Mouse (Mus musculus): ENCODE data around the gene Cnot6l. TPM values are rescaled to one million over a fixed set of nuclear protein-coding genes. Genes with fewer than 3 reads are reported as not detected.
A peak's percentile ranks its signal among the peaks of the same experiment; 100 is the strongest.

Gene Cnot6l
- total and polyA plus RNA-seq, 3 experiments, result 19.6 to 33.4 (median 28.0) TPM

DNA sequence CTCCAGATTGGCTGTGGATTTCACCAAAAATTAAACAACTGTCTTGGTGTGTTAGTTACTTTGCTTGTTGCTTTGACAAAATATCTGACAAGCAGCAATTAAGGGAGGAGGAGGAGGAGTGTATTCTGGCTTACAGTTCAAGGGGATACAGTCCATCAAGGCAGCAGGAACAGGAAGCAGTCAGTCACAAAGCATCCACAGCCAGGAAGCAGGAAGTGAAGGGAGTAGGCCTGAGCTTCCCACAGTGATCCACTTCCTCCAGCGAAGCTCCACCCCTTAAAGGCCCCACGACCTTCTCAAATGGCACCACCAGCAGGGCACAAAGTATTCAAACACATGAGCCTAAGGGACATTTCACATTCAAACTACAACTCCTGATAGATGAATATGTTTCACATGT lies 2.8 kb upstream of the Cnot6l start:
- no peak for DNase-seq (ENCODE audit: extremely low read depth)
- Histone ChIP-seq H3K27me3 (replicated peaks) (no peaks in the 10 kb centered on the region), H3K9me3 (replicated peaks; ENCODE audit: low read length) (peaks cover 6% of the 10 kb centered on the region), H3K4me1 (ENCODE audit: control insufficient read depth in 1 of 2, insufficient read depth in 2 of 2) (peaks cover 8 to 37% of the 10 kb centered on the region in 2 experiments), H3K4me3 (replicated peaks in 1 of 3; ENCODE audit: low read depth in 2 of 3, low read length in 2 of 3, poor library complexity in 1 of 3) (no peak overlapping the region), H3K79me2 (replicated peaks; ENCODE audit: control insufficient read depth, extremely low read depth, insufficient read depth, poor library complexity, severe bottlenecking) (peaks cover 2% of the 10 kb centered on the region), H3K4me2 (ENCODE audit: insufficient read depth, low read depth, poor library complexity, severe bottlenecking) (no peak overlapping the region), H3K36me3 (replicated peaks in 1 of 2; ENCODE audit: control insufficient read depth in 1 of 2, insufficient read depth in 1 of 2, low read length in 1 of 2) (no peaks in the 10 kb centered on the region), H3K9ac (ENCODE audit: insufficient read depth, low read depth) (no peak overlapping the region), H3K27ac (ENCODE audit: insufficient read depth, low read depth) (no peak overlapping the region)
- dilution Hi-C loops (cut with MboI; ENCODE audit: extremely low pct_ligation_motif_present, extremely low pct_unique_long_range_greater_than_20kb, low sequenced_read_pairs) (no loop called here), in situ Hi-C loops (cut with MboI; ENCODE audit: low pct_ligation_motif_present, low pct_unique_long_range_greater_than_20kb, low sequenced_read_pairs) (no loop called here)
- peak; percentile 52; the same call in 1 of the 2 replicates for TF ChIP-seq ELF1 (IDR thresholded peaks at IDR 0.05; ENCODE audit: low read depth, low read length)
- TF ChIP-seq JUND (conservative IDR thresholded peaks at IDR 0.05; ENCODE audit: low read depth, low read length), result no peak

DNA sequence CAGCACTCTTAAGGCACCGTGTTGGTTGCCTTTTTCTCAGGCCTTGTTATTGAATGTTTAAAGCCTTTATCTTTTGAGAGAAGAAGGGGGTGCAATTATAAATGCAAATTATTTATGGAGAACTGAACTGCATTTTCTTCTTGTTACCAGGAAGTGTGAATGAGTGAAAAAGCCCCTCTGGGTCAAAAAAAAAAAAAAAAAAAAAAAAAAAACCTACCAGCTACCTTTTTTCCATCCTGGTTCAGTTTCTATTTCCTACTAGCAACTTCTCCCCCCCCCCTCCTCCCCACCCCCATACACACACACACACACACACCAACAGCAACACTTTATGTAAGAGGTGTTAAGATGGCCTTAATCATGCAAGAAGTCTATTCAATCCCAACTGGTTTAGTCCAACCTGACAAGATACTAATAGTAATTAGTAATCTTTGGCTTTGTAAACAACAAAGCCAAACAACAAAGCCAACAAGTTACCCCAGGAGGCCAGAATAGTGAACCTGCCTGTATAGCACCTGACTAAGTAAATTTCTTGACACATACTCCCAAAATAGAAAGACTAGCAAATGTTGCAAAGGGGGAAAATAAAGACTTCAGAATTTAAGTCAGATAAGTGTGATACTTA lies 463 bp downstream of the Cnot6l start:
- in situ Hi-C loops (cut with MboI; ENCODE audit: low pct_ligation_motif_present, low pct_unique_long_range_greater_than_20kb, low sequenced_read_pairs), result no loop called here

More for the DNA sequence above, 463 bp downstream of the Cnot6l start:
- dilution Hi-C loops (cut with MboI; ENCODE audit: extremely low pct_ligation_motif_present, extremely low pct_unique_long_range_greater_than_20kb, low sequenced_read_pairs), result no loop called here
- Histone ChIP-seq H3K4me2 (ENCODE audit: insufficient read depth, low read depth, poor library complexity, severe bottlenecking) (peak overlapping the region; percentile 87), H3K9me3 (replicated peaks; ENCODE audit: low read length) (peaks cover 6% of the 10 kb centered on the region), H3K27ac (ENCODE audit: insufficient read depth, low read depth) (peak overlapping the region; percentile 99), H3K36me3 (replicated peaks in 1 of 2; ENCODE audit: control insufficient read depth in 1 of 2, insufficient read depth in 1 of 2, low read length in 1 of 2) (peaks cover 0 to 2% of the 10 kb centered on the region in 2 experiments), H3K4me3 (replicated peaks in 1 of 3; ENCODE audit: low read depth in 2 of 3, low read length in 2 of 3, poor library complexity in 1 of 3) (peak overlapping the region; percentile 74 to 96 (median 87)), H3K79me2 (replicated peaks; ENCODE audit: control insufficient read depth, extremely low read depth, insufficient read depth, poor library complexity, severe bottlenecking) (peaks cover 30% of the 10 kb centered on the region), H3K4me1 (ENCODE audit: control insufficient read depth in 1 of 2, insufficient read depth in 2 of 2) (peaks cover 0 to 22% of the 10 kb centered on the region in 2 experiments; a peak in 2 of 4 replicates), H3K27me3 (replicated peaks) (no peaks in the 10 kb centered on the region), H3K9ac (ENCODE audit: insufficient read depth, low read depth) (peak overlapping the region; percentile 88)
- DNase-seq (ENCODE audit: extremely low read depth), result peak; percentile 49
- TF ChIP-seq SIN3A (IDR thresholded peaks at IDR 0.05; ENCODE audit: low read length), result 0 out of 2 replicates have a peak, but pooled peaks have one; percentile 18
- no peak for TF ChIP-seq E2F4 (IDR thresholded peaks at IDR 0.05; ENCODE audit: insufficient replicate concordance, low read depth, low read length)
- TF ChIP-seq ZMIZ1 (IDR thresholded peaks at IDR 0.05; ENCODE audit: low read depth, low read length), result no peak
- 0 out of 2 replicates have a peak, but pooled peaks have one; percentile 46 for TF ChIP-seq JUND (conservative IDR thresholded peaks at IDR 0.05; ENCODE audit: low read depth, low read length)
- TF ChIP-seq RCOR1 (conservative IDR thresholded peaks at IDR 0.05; ENCODE audit: low read depth, low read length), result 0 out of 2 replicates have a peak, but pooled peaks have one; percentile 34
- peak; percentile 53; the same call in 1 of the 2 replicates for TF ChIP-seq CHD2 (IDR thresholded peaks at IDR 0.05; ENCODE audit: low read length)
- peak; percentile 73 for TF ChIP-seq ELF1 (IDR thresholded peaks at IDR 0.05; ENCODE audit: low read depth, low read length)
- TF ChIP-seq POLR2A (IDR thresholded peaks at IDR 0.05; ENCODE audit: low read depth, low read length), result no peak
- no peak for TF ChIP-seq NRF1 (IDR thresholded peaks at IDR 0.05; ENCODE audit: low read depth, low read length)
- TF ChIP-seq IRF4 (IDR thresholded peaks at IDR 0.05; ENCODE audit: low read depth, low read length), result peak; percentile 89
- peak; percentile 33; the same call in 1 of the 2 replicates for TF ChIP-seq TCF12 (IDR thresholded peaks at IDR 0.05; ENCODE audit: low read depth, low read length)
- no peak for TF ChIP-seq CHD1 (IDR thresholded peaks at IDR 0.05; ENCODE audit: low read depth, low read length)
- peak; percentile 52 for TF ChIP-seq HCFC1 (IDR thresholded peaks at IDR 0.05; ENCODE audit: low read depth, low read length)
- peak; percentile 52 for TF ChIP-seq ETS1 (conservative IDR thresholded peaks at IDR 0.05; ENCODE audit: low read depth, low read length)
- no peak for TF ChIP-seq KAT2A (IDR thresholded peaks at IDR 0.05; ENCODE audit: insufficient replicate concordance, low read length)
- TF ChIP-seq MAX (IDR thresholded peaks at IDR 0.05; ENCODE audit: low read length), result peak; percentile 9; the same call in 1 of the 2 replicates
- TF ChIP-seq GABPA (IDR thresholded peaks at IDR 0.05; ENCODE audit: insufficient replicate concordance, low read depth, low read length), result no peak
- TF ChIP-seq USF2 (conservative IDR thresholded peaks at IDR 0.05; ENCODE audit: low read depth, low read length), result no peak
- TF ChIP-seq MEF2A (IDR thresholded peaks at IDR 0.05; ENCODE audit: borderline replicate concordance, low read depth, low read length), result peak; percentile 6; the same call in 1 of the 2 replicates
- peak; percentile 64 for TF ChIP-seq BHLHE40 (IDR thresholded peaks at IDR 0.05; ENCODE audit: low read depth, low read length)
- TF ChIP-seq EP300 (IDR thresholded peaks at IDR 0.05; ENCODE audit: low read length), result peak; percentile 82
- peak; percentile 88; the same call in 1 of the 2 replicates for TF ChIP-seq MAZ (IDR thresholded peaks at IDR 0.05; ENCODE audit: low read depth, low read length)
- TF ChIP-seq NELFE (IDR thresholded peaks at IDR 0.05; ENCODE audit: low read depth, low read length), result no peak
- TF ChIP-seq MAFK (IDR thresholded peaks at IDR 0.05; ENCODE audit: insufficient replicate concordance, low read length), result 0 out of 2 replicates have a peak, but pooled peaks have one; percentile 40
- no peak for TF ChIP-seq USF1 (IDR thresholded peaks at IDR 0.05; ENCODE audit: low read depth, low read length)
- TF ChIP-seq ZNF384 (IDR thresholded peaks at IDR 0.05; ENCODE audit: low read depth, low read length), result peak; percentile 99
- TF ChIP-seq ZKSCAN1 (IDR thresholded peaks at IDR 0.05; ENCODE audit: borderline replicate concordance, low read depth, low read length), result no peak

Data from CH12.LX (cell line).